Mouse (Mus musculus) cortical plate, adult 2 months (tissue): ENCODE results near the gene Ccdc24.

Source experiments
- CTCF ChIP-seq: fragments of 200-500 bp; IDR thresholded peaks from 2 replicates; pipeline ENCODE4 v1.5.1; 2011; ENCODE audit warnings: mild to moderate bottlenecking, control low read depth, low read length; ENCODE audit not compliant: insufficient read depth; ENCODE audit errors: extremely low read depth
- POLR2A ChIP-seq: fragments of 200-500 bp; IDR thresholded peaks from 2 replicates; pipeline ENCODE4 v1.6.1; 2011; ENCODE audit warnings: mild to moderate bottlenecking, low read length, control low read depth; ENCODE audit not compliant: insufficient read depth; ENCODE audit errors: extremely low read depth

DNA sequence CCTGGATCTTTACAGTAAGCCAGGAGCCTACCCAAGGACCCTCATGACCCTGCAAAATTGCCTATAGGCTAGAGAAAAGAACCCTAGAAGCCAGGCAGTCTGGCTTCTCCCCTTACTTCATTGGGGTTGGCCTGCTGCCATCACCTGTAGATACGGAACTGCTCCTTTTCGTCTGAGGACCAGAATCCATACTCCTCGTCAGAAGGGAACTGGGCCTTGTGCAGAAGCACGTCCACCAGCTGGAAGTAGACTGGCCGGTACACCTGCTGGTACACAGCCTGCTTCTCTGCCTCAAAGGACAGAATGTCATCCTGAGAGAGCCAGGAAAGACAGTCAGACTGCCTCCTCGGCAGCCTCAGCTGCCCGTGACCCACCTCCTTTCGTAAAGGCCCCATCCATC, 32.4 kb upstream of the Ccdc24 start:
- TF ChIP-seq CTCF (no peak), POLR2A (no peak)
